Mouse (Mus musculus): ENCODE results near the gene Rundc3b.
A peak's percentile ranks its signal among the peaks of the same experiment; 100 is the strongest.

Rundc3b gene

DNA sequence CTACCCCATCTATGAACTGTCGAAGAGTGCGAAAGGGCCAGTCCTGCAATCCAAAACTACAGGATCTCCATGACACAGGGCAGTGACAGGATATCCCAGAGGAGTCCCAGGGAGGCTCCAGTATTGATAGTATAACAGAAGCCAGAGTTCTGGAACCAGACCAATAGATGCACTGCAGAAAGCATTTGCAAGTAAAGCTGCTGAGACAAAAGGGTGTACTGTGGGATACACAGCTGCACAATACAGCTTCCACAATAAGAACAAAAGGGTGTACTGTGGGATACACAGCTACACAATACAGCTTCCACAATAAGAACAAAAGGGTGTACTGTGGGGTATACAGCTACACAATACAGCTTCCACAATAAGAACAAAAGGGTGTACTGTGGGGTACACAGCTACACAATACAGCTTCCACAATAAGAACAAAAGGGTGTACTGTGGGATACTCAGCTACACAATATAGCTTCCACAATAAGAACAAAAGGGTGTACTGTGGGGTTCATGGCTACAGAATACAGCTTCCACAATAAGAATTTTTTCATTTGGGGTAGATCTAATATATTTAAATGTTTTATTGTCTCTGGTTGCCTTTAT, 134.0 kb downstream of the Rundc3b start:
- DNase-seq (ENCODE audit: low read depth): no peak

DNA sequence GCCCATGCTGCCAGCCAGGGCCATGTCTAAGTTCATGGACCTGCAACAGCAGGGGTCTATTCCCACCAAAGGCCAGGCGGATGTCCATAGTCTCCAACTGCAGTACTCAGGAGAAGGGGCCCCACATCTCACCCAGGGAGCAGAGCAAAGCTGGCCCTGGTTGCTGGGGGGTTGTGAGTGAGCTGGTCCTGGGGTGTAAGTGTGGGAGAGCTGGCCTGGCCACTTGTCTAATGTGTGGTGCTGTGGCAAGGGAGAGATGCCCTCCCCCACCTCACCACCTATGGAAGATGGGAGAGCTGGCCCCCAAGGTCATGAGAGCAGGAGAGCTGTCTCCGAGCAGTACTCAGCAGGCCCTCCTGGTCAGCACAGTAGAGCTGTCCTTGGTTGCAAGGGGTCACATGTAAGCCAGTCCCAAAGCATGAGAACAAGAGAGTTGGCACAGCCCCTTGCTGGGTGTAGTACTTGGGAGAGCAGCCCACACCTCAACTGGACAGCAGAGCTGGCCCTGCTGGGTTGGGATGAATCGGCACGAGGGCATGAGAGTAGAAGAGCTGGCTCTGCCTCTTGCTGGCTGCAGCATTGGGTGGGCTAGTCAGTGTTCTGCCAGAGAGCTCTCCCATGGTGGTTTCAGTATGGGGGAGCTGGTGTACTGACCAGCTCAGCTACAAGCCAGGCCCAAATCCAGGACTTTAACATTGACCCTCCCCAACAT, 134.6 kb downstream of the Rundc3b start:
- DNase-seq (ENCODE audit: low read depth): no peak

DNA sequence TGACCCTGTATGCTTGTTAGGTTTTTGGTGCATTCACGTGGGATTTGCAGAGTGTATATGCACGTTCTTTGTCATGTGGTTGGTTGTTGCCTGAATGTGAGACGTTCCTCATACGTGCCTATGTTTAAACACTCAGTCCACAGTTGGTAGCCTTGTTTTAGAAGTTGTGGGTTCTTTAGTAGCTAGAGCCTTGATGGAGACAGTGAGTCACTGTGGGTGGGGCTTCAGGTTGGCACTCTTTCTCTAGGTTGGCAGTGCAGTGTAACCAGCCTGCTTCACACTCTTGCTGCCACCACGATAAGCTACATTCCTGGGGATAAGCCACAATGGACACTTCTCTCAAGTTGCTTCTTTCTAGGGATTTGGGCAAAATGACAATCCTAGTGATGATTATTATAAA, 166.2 kb downstream of the Rundc3b start:
- DNase-seq (ENCODE audit: low read depth): peak; percentile 56

- DNase-seq (ENCODE audit: low read depth): peak; percentile 28
Measured at GRCm38 (mm10) chr5:8455565-8455964, 167.2 kb downstream of the Rundc3b start.
